Mouse (Mus musculus): ENCODE data around the gene B230118H07Rik. TPM values are rescaled to one million over a fixed set of nuclear protein-coding genes. Genes with fewer than 3 reads are reported as not detected.
"Not testable (repeated sequence)": the region's sequence is repeated elsewhere in the genome, so short reads cannot be mapped to it uniquely, and the experiment has no call there.

B230118H07Rik gene
- polyA plus RNA-seq, 1 experiment from 2014 or later: 12.6 TPM

DNA sequence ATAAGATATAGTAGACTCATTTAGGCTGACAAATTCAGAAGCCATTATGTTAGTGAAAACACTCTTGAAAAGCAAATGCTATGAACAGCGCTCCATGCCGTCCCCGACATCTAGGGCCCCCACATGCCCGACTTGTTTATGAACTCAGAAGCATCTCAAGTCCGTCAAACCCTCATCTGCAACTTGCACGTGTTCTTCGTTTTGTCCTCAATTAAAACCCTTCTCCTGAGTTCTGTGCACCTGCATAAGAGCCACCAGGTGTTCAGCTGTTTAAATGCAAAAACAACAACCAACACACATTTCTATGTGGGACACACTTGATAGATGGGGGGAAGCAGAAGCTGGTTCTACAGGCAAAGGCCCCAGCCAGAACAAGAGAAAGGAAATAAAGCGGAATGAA, 97.0 kb downstream of the B230118H07Rik start:
- Histone ChIP-seq H3K9ac (ENCODE audit: low read depth, low read length) (no peak overlapping the region), H3K27me3 (ENCODE audit: control insufficient read depth, insufficient read depth, low read depth, low read length) (no peaks in the 10 kb centered on the region), H3K4me3 (ENCODE audit: low read depth, low read length) (no peak overlapping the region), H3K27ac (ENCODE audit: low read length) (no peak overlapping the region), H3K36me3 (ENCODE audit: control insufficient read depth, insufficient read depth) (no peaks in the 10 kb centered on the region), H3K4me1 (ENCODE audit: control insufficient read depth, low read depth, low read length) (no peaks in the 10 kb centered on the region), H3K9me3 (replicated peaks; ENCODE audit: control insufficient read depth, low read length) (no peaks in the 10 kb centered on the region), H3K4me2 (ENCODE audit: low read depth, low read length) (no peak overlapping the region)
- no peak for ATAC-seq (ENCODE audit: low read depth)
- 73% methylated on average over 8 of the region's 8 CpGs for WGBS (ENCODE audit: insufficient replicate concordance)

- Histone ChIP-seq H3K36me3 (ENCODE audit: control insufficient read depth, insufficient read depth) (no peaks in the 10 kb centered on the region), H3K27ac (ENCODE audit: low read length) (no peak overlapping the region), H3K4me1 (ENCODE audit: control insufficient read depth, low read depth, low read length) (no peaks in the 10 kb centered on the region), H3K4me3 (ENCODE audit: low read depth, low read length) (no peak overlapping the region), H3K9ac (ENCODE audit: low read depth, low read length) (no peak overlapping the region), H3K27me3 (ENCODE audit: control insufficient read depth, insufficient read depth, low read depth, low read length) (no peaks in the 10 kb centered on the region), H3K4me2 (ENCODE audit: low read depth, low read length) (no peak overlapping the region), H3K9me3 (replicated peaks; ENCODE audit: control insufficient read depth, low read length) (no peaks in the 10 kb centered on the region)
- 50% methylated on average over 6 of the region's 6 CpGs for WGBS (ENCODE audit: insufficient replicate concordance)
- ATAC-seq (ENCODE audit: low read depth): no peak
These were observed 98.2 kb downstream of the B230118H07Rik start for GRCm38 (mm10) chr2:101551026-101551719.

- Histone ChIP-seq H3K36me3 (ENCODE audit: control insufficient read depth, insufficient read depth) (no peaks in the 10 kb centered on the region), H3K4me3 (ENCODE audit: low read depth, low read length) (no peak overlapping the region), H3K27ac (ENCODE audit: low read length) (no peak overlapping the region), H3K9ac (ENCODE audit: low read depth, low read length) (no peak overlapping the region), H3K4me1 (ENCODE audit: control insufficient read depth, low read depth, low read length) (no peaks in the 10 kb centered on the region), H3K27me3 (ENCODE audit: control insufficient read depth, insufficient read depth, low read depth, low read length) (no peaks in the 10 kb centered on the region), H3K9me3 (replicated peaks; ENCODE audit: control insufficient read depth, low read length) (no peaks in the 10 kb centered on the region), H3K4me2 (ENCODE audit: low read depth, low read length) (no peak overlapping the region)
- no peak for ATAC-seq (ENCODE audit: low read depth)
- WGBS (ENCODE audit: insufficient replicate concordance): 34% methylated on average over 2 of the region's 2 CpGs
These were observed 99.2 kb downstream of the B230118H07Rik start for GRCm38 (mm10) chr2:101550176-101550575.

DNA sequence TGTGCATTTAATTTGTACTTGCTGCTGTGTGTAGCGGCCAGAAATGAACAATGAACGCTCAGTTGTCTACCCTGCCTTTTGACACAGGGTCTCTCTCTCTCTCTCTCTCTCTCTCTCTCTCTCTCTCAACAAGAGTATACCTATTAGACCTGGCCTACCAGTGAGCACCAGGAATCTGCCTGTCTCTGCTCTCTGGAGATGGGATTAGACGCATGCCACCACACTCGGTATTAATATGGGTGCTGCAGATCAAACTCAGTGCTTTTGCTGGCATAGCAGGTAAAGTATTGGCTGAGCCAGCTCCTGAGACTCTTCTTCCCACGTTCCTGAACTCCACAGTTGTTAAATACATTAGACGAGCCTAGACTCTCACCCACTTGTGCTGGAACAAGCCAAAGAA, 100.5 kb downstream of the B230118H07Rik start:
- ATAC-seq (ENCODE audit: low read depth): no peak
- H3K9me3 ChIP-seq (replicated peaks; ENCODE audit: control insufficient read depth, low read length): no peaks in the 10 kb centered on the region
- 58% methylated on average over 6 of the region's 6 CpGs for WGBS (ENCODE audit: insufficient replicate concordance)
- H3K4me3 ChIP-seq (ENCODE audit: low read depth, low read length): no peak overlapping the region
- no peaks in the 10 kb centered on the region for H3K36me3 ChIP-seq (ENCODE audit: control insufficient read depth, insufficient read depth)
- no peaks in the 10 kb centered on the region for H3K4me1 ChIP-seq (ENCODE audit: control insufficient read depth, low read depth, low read length)
- H3K9ac ChIP-seq (ENCODE audit: low read depth, low read length): no peak overlapping the region
- H3K27ac ChIP-seq (ENCODE audit: low read length): no peak overlapping the region
- H3K27me3 ChIP-seq (ENCODE audit: control insufficient read depth, insufficient read depth, low read depth, low read length): no peaks in the 10 kb centered on the region
- no peak overlapping the region for H3K4me2 ChIP-seq (ENCODE audit: low read depth, low read length)

GRCm38 (mm10) chr2:101545593-101545992, 103.7 kb downstream of the B230118H07Rik start:
- H3K4me2 ChIP-seq (ENCODE audit: low read depth, low read length): no peak overlapping the region
- H3K4me3 ChIP-seq (ENCODE audit: low read depth, low read length): no peak overlapping the region
- H3K9me3 ChIP-seq (replicated peaks; ENCODE audit: control insufficient read depth, low read length): no peaks in the 10 kb centered on the region
- no peak for ATAC-seq (ENCODE audit: low read depth)
- WGBS (ENCODE audit: insufficient replicate concordance): 60% methylated on average over 2 of the region's 2 CpGs
- H3K4me1 ChIP-seq (ENCODE audit: control insufficient read depth, low read depth, low read length): no peaks in the 10 kb centered on the region
- no peaks in the 10 kb centered on the region for H3K36me3 ChIP-seq (ENCODE audit: control insufficient read depth, insufficient read depth)
- H3K27ac ChIP-seq (ENCODE audit: low read length): no peak overlapping the region
- no peaks in the 10 kb centered on the region for H3K27me3 ChIP-seq (ENCODE audit: control insufficient read depth, insufficient read depth, low read depth, low read length)
- H3K9ac ChIP-seq (ENCODE audit: low read depth, low read length): no peak overlapping the region

DNA sequence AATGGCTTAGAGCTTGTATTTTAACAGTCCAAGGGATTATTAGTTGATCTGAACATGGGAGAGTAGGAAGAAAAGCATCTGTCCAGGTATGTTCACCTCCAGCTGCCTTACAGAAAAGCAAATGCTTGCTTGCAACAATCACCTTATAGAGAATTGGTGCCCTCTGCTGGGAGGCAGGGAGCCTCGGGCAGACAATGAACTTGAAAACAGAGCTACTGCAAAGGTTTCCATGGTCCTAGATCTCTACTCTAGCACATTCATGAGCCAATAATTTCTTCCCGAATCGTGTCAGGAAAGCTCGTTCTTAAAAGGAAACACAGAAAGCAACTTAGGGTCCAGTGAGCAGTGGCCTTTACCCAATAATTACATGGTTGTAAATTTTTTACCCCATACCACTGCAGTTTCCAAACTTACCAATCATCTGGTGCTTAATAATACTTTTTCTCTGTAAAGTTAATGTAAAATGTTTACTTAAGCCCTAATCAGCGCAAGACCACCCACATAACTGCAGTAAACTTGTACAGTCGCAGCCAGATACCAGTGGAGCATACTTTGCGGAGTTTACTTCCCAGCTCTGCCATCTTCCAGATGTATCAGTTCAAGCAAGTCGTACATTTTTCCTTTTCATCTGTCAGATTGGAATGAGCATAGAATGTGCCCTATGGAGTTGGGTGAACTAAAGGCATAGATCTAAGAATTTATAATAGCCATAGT, 105.5 kb downstream of the B230118H07Rik start:
- Histone ChIP-seq H3K36me3 (ENCODE audit: control insufficient read depth, insufficient read depth) (no peaks in the 10 kb centered on the region), H3K4me1 (ENCODE audit: control insufficient read depth, low read depth, low read length) (no peaks in the 10 kb centered on the region), H3K27ac (ENCODE audit: low read length) (no peak overlapping the region), H3K9me3 (replicated peaks; ENCODE audit: control insufficient read depth, low read length) (no peaks in the 10 kb centered on the region), H3K4me2 (ENCODE audit: low read depth, low read length) (no peak overlapping the region), H3K27me3 (ENCODE audit: control insufficient read depth, insufficient read depth, low read depth, low read length) (no peaks in the 10 kb centered on the region), H3K4me3 (ENCODE audit: low read depth, low read length) (no peak overlapping the region), H3K9ac (ENCODE audit: low read depth, low read length) (no peak overlapping the region)
- 60% methylated on average over 8 of the region's 8 CpGs for WGBS (ENCODE audit: insufficient replicate concordance)
- no peak for ATAC-seq (ENCODE audit: low read depth)

GRCm38 (mm10) chr2:101536887-101537286, 112.4 kb downstream of the B230118H07Rik start:
- not testable (repeated sequence) for H3K36me3 ChIP-seq (ENCODE audit: control insufficient read depth, insufficient read depth); H3K4me2 ChIP-seq (ENCODE audit: low read depth, low read length); H3K9me3 ChIP-seq (replicated peaks; ENCODE audit: control insufficient read depth, low read length); H3K9ac ChIP-seq (ENCODE audit: low read depth, low read length); H3K27ac ChIP-seq (ENCODE audit: low read length); H3K27me3 ChIP-seq (ENCODE audit: control insufficient read depth, insufficient read depth, low read depth, low read length); H3K4me1 ChIP-seq (ENCODE audit: control insufficient read depth, low read depth, low read length); H3K4me3 ChIP-seq (ENCODE audit: low read depth, low read length); ATAC-seq (ENCODE audit: low read depth)
- 72% methylated on average over 6 of the region's 6 CpGs for WGBS (ENCODE audit: insufficient replicate concordance)

- Histone ChIP-seq H3K9me3 (replicated peaks; ENCODE audit: control insufficient read depth, low read length) (no peaks in the 10 kb centered on the region), H3K4me2 (ENCODE audit: low read depth, low read length) (no peak overlapping the region), H3K4me1 (ENCODE audit: control insufficient read depth, low read depth, low read length) (no peaks in the 10 kb centered on the region), H3K27ac (ENCODE audit: low read length) (no peak overlapping the region), H3K27me3 (ENCODE audit: control insufficient read depth, insufficient read depth, low read depth, low read length) (no peaks in the 10 kb centered on the region), H3K4me3 (ENCODE audit: low read depth, low read length) (no peak overlapping the region), H3K9ac (ENCODE audit: low read depth, low read length) (no peak overlapping the region), H3K36me3 (ENCODE audit: control insufficient read depth, insufficient read depth) (no peaks in the 10 kb centered on the region)
- ATAC-seq (ENCODE audit: low read depth): no peak
- 39% methylated on average over 2 of the region's 2 CpGs for WGBS (ENCODE audit: insufficient replicate concordance)
These were observed 115.6 kb downstream of the B230118H07Rik start for GRCm38 (mm10) chr2:101533741-101534140.
